Mouse (Mus musculus) stomach, adult 2 months (tissue): Measurements from ENCODE around the gene Bcl7a. TPM values are rescaled to one million over a fixed set of nuclear protein-coding genes. Genes with fewer than 3 reads are reported as not detected.

ENCODE experiments used
- polyA plus RNA-seq: library from polyadenylated mRNA; depleted of rRNA; stranded (reverse); fragments of >200 nt; gene quantifications from 2 replicates; pipeline ENCODE4 v1.2.3, GENCODE M21; 2012; rRNA removed

The Bcl7a gene
- polyA plus RNA-seq: 1.9 and 2.6 TPM in 2 replicates

GRCm38 (mm10) chr5:123343707-123344627 lies at the start of gene Bcl7a:
Gene Bcl7a, plus strand, starts transcription at chr5:123343834.

GRCm38 (mm10) chr5:123394303-123394956 lies 50.8 kb downstream of the Bcl7a start, which contains the start of gene Mlxip:
Gene Mlxip, plus strand, starts transcription at chr5:123394798.

Other genes with a start within 250 kb of the Bcl7a start
- 37.6 and 42.0 TPM in 2 replicates for gene Rhof, start 211.1 kb upstream of the Bcl7a start, polyA plus RNA-seq
- gene Setd1b, start 201.6 kb upstream of the Bcl7a start, polyA plus RNA-seq: 4.4 and 6.1 TPM in 2 replicates
- gene Psmd9, start 174.4 kb upstream of the Bcl7a start, polyA plus RNA-seq: 5.2 and 7.6 TPM in 2 replicates
- gene Hpd, start 161.1 kb upstream of the Bcl7a start, polyA plus RNA-seq: 0.34 TPM in 1 of 2 replicates, not detected in the other
- gene Wdr66, start 91.7 kb upstream of the Bcl7a start, polyA plus RNA-seq: 0.09 and 0.10 TPM in 2 replicates
- 16.9 and 17.8 TPM in 2 replicates for gene Mlxip, start 51.0 kb downstream of the Bcl7a start, polyA plus RNA-seq
- not detected in 2 replicates for gene Lrrc43, start 145.5 kb downstream of the Bcl7a start, polyA plus RNA-seq
- not detected in 2 replicates for gene Il31, start 145.7 kb downstream of the Bcl7a start, polyA plus RNA-seq
- 0.09 TPM in 1 of 2 replicates, not detected in the other for gene B3gnt4, start 166.6 kb downstream of the Bcl7a start, polyA plus RNA-seq
- gene Diablo, start 180.3 kb downstream of the Bcl7a start, polyA plus RNA-seq: 27.7 and 28.2 TPM in 2 replicates
- 4.1 and 6.3 TPM in 2 replicates for gene Gm49027, start 181.7 kb downstream of the Bcl7a start, polyA plus RNA-seq
- gene Vps33a, start 229.2 kb downstream of the Bcl7a start, polyA plus RNA-seq: 3.4 and 3.6 TPM in 2 replicates